Mouse (Mus musculus): Measurements from ENCODE around the gene Grid2. TPM values are rescaled to one million over a fixed set of nuclear protein-coding genes. Genes with fewer than 3 reads are reported as not detected.

Grid2 gene
- polyA plus RNA-seq, 1 experiment from 2014 or later: 0.31 TPM

- H3K27ac ChIP-seq (replicated peaks; ENCODE audit: low read depth, low read length): no peak overlapping the region
- no peaks in the 10 kb centered on the region for H3K9me3 ChIP-seq (replicated peaks; ENCODE audit: control insufficient read depth, low read length)
- no peak overlapping the region for H3K4me3 ChIP-seq (ENCODE audit: low read depth, low read length)
- no peak for DNase-seq (ENCODE audit: low spot score)
- H3K4me1 ChIP-seq (ENCODE audit: control insufficient read depth, insufficient read depth, low read length): no peaks in the 10 kb centered on the region
- no peaks in the 10 kb centered on the region for H3K27me3 ChIP-seq (ENCODE audit: control insufficient read depth, insufficient read depth, low read length)
- ATAC-seq (replicated peaks; ENCODE audit: insufficient number of reproducible peaks, low FRiP score, low TSS enrichment, low read depth): no peak
- no peak overlapping the region for H3K9ac ChIP-seq (replicated peaks; ENCODE audit: low read length)
- H3K36me3 ChIP-seq (replicated peaks; ENCODE audit: control insufficient read depth, insufficient read depth, low read depth, low read length): no peaks in the 10 kb centered on the region
- WGBS: 89% methylated on average over 4 of the region's 4 CpGs
- H3K4me2 ChIP-seq (ENCODE audit: low read depth, low read length): no peak overlapping the region
Observed at GRCm38 (mm10) chr6:64398413-64399098, 1142.9 kb downstream of the Grid2 start.

DNA sequence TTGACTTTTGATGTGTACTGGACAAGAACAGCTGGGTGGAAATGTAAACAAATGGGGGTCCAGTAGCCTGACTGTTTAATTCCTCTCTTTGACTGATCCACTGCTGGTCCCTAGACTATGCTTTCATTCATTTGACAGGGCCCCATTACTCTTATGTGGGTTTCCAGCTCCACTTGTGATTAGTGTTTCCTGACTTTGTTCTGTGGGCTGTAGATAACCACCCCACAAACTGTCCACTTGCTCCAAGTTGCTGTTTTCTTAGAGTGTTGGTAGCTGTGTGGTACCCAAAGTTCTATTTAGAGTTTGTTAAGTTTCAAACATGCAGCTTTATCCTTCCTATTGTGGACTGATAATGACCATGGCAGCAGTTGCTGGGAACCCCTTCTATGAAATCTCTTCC lies 1172.0 kb downstream of the Grid2 start:
- no peaks in the 10 kb centered on the region for H3K36me3 ChIP-seq (replicated peaks; ENCODE audit: control insufficient read depth, insufficient read depth, low read depth, low read length)
- no peak overlapping the region for H3K4me2 ChIP-seq (ENCODE audit: low read depth, low read length)
- H3K27ac ChIP-seq (replicated peaks; ENCODE audit: low read depth, low read length): no peak overlapping the region
- H3K27me3 ChIP-seq (ENCODE audit: control insufficient read depth, insufficient read depth, low read length): no peaks in the 10 kb centered on the region
- H3K4me1 ChIP-seq (ENCODE audit: control insufficient read depth, insufficient read depth, low read length): no peaks in the 10 kb centered on the region
- ATAC-seq (replicated peaks; ENCODE audit: insufficient number of reproducible peaks, low FRiP score, low TSS enrichment, low read depth) (no peak), DNase-seq (ENCODE audit: low spot score) (no peak)
- no peak overlapping the region for H3K9ac ChIP-seq (replicated peaks; ENCODE audit: low read length)
- H3K9me3 ChIP-seq (replicated peaks; ENCODE audit: control insufficient read depth, low read length): no peaks in the 10 kb centered on the region
- no peak overlapping the region for H3K4me3 ChIP-seq (ENCODE audit: low read depth, low read length)

GRCm38 (mm10) chr6:64428898-64429297 lies 1173.2 kb downstream of the Grid2 start:
- H3K4me2 ChIP-seq (ENCODE audit: low read depth, low read length): no peak overlapping the region
- no peaks in the 10 kb centered on the region for H3K9me3 ChIP-seq (replicated peaks; ENCODE audit: control insufficient read depth, low read length)
- H3K4me1 ChIP-seq (ENCODE audit: control insufficient read depth, insufficient read depth, low read length): no peaks in the 10 kb centered on the region
- H3K36me3 ChIP-seq (replicated peaks; ENCODE audit: control insufficient read depth, insufficient read depth, low read depth, low read length): no peaks in the 10 kb centered on the region
- WGBS: 63% methylated on average over 1 of the region's 1 CpGs
- DNase-seq (ENCODE audit: low spot score): no peak
- no peaks in the 10 kb centered on the region for H3K27me3 ChIP-seq (ENCODE audit: control insufficient read depth, insufficient read depth, low read length)
- no peak overlapping the region for H3K27ac ChIP-seq (replicated peaks; ENCODE audit: low read depth, low read length)
- H3K9ac ChIP-seq (replicated peaks; ENCODE audit: low read length): no peak overlapping the region
- H3K4me3 ChIP-seq (ENCODE audit: low read depth, low read length): no peak overlapping the region
- ATAC-seq (replicated peaks; ENCODE audit: insufficient number of reproducible peaks, low FRiP score, low TSS enrichment, low read depth): no peak

GRCm38 (mm10) chr6:64448127-64448526 lies 1192.5 kb downstream of the Grid2 start:
- Histone ChIP-seq H3K4me2 (ENCODE audit: low read depth, low read length) (no peak overlapping the region), H3K4me3 (ENCODE audit: low read depth, low read length) (no peak overlapping the region), H3K9me3 (replicated peaks; ENCODE audit: control insufficient read depth, low read length) (no peaks in the 10 kb centered on the region), H3K27me3 (ENCODE audit: control insufficient read depth, insufficient read depth, low read length) (no peaks in the 10 kb centered on the region), H3K9ac (replicated peaks; ENCODE audit: low read length) (no peak overlapping the region), H3K27ac (replicated peaks; ENCODE audit: low read depth, low read length) (no peak overlapping the region), H3K4me1 (ENCODE audit: control insufficient read depth, insufficient read depth, low read length) (no peaks in the 10 kb centered on the region), H3K36me3 (replicated peaks; ENCODE audit: control insufficient read depth, insufficient read depth, low read depth, low read length) (no peaks in the 10 kb centered on the region)
- 84% methylated on average over 5 of the region's 5 CpGs for WGBS
- DNase-seq (ENCODE audit: low spot score): no peak
- no peak for ATAC-seq (replicated peaks; ENCODE audit: insufficient number of reproducible peaks, low FRiP score, low TSS enrichment, low read depth)

- no peak for DNase-seq (ENCODE audit: low spot score)
Observed at GRCm38 (mm10) chr6:64448864-64449355, 1193.2 kb downstream of the Grid2 start.

DNA sequence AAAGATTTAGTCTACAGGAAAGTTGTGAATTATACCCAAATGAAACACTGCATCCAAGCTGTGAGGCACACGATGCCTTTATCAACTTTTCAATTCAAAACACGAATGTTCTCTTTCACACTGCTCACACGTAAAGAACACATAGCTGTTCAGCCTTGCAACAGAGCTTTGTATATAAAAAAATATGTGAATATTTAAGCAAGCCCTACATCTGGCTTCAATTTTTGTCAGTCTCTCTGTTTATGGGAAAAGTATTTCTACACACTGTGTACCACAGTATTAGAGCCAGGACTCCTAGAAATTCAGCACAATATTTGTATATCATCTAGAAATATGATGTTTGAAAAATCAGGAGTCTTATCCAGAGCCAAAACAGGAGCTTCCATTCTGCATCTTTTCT lies 1195.1 kb downstream of the Grid2 start:
- Histone ChIP-seq H3K4me2 (ENCODE audit: low read depth, low read length) (no peak overlapping the region), H3K9me3 (replicated peaks; ENCODE audit: control insufficient read depth, low read length) (no peaks in the 10 kb centered on the region), H3K4me1 (ENCODE audit: control insufficient read depth, insufficient read depth, low read length) (no peaks in the 10 kb centered on the region)

More at GRCm38 (mm10) chr6:64448864-64449355, 1193.2 kb downstream of the Grid2 start:
- Histone ChIP-seq H3K9ac (replicated peaks; ENCODE audit: low read length) (no peak overlapping the region), H3K9me3 (replicated peaks; ENCODE audit: control insufficient read depth, low read length) (no peaks in the 10 kb centered on the region), H3K4me3 (ENCODE audit: low read depth, low read length) (no peak overlapping the region), H3K27ac (replicated peaks; ENCODE audit: low read depth, low read length) (no peak overlapping the region), H3K36me3 (replicated peaks; ENCODE audit: control insufficient read depth, insufficient read depth, low read depth, low read length) (no peaks in the 10 kb centered on the region), H3K4me2 (ENCODE audit: low read depth, low read length) (no peak overlapping the region), H3K4me1 (ENCODE audit: control insufficient read depth, insufficient read depth, low read length) (no peaks in the 10 kb centered on the region), H3K27me3 (ENCODE audit: control insufficient read depth, insufficient read depth, low read length) (no peaks in the 10 kb centered on the region)
- WGBS: 81% methylated on average over 4 of the region's 4 CpGs
- ATAC-seq (replicated peaks; ENCODE audit: insufficient number of reproducible peaks, low FRiP score, low TSS enrichment, low read depth): no peak

DNA sequence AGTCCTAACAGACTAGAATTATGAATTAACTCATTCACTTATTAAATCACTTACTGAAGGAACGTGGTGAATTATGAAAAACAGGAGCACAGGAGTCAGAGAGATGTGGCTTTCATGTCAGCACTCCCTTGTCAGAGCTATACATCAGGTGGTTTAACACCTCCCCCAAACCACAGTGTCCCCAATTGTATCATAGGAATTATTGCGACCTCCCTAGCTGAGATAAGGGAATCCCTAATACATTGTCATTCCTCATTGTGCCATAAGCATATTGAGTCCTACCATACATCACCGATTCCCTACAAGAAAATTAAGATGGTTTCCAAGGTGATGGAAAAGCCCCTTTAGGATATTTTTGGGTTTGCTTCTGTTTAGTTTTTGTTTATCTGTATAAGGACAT lies 1224.2 kb downstream of the Grid2 start:
- no peaks in the 10 kb centered on the region for H3K36me3 ChIP-seq (replicated peaks; ENCODE audit: control insufficient read depth, insufficient read depth, low read depth, low read length)
- no peak overlapping the region for H3K4me2 ChIP-seq (ENCODE audit: low read depth, low read length)
- no peak for ATAC-seq (replicated peaks; ENCODE audit: insufficient number of reproducible peaks, low FRiP score, low TSS enrichment, low read depth)
- H3K9ac ChIP-seq (replicated peaks; ENCODE audit: low read length): no peak overlapping the region
- H3K27me3 ChIP-seq (ENCODE audit: control insufficient read depth, insufficient read depth, low read length): no peaks in the 10 kb centered on the region
- no peak for DNase-seq (ENCODE audit: low spot score)
- no peaks in the 10 kb centered on the region for H3K9me3 ChIP-seq (replicated peaks; ENCODE audit: control insufficient read depth, low read length)
- no peaks in the 10 kb centered on the region for H3K4me1 ChIP-seq (ENCODE audit: control insufficient read depth, insufficient read depth, low read length)
- H3K4me3 ChIP-seq (ENCODE audit: low read depth, low read length): no peak overlapping the region
- WGBS: 86% methylated on average over 3 of the region's 3 CpGs
- H3K27ac ChIP-seq (replicated peaks; ENCODE audit: low read depth, low read length): no peak overlapping the region

More for the DNA sequence above, 1195.1 kb downstream of the Grid2 start:
- Histone ChIP-seq H3K36me3 (replicated peaks; ENCODE audit: control insufficient read depth, insufficient read depth, low read depth, low read length) (no peaks in the 10 kb centered on the region), H3K27me3 (ENCODE audit: control insufficient read depth, insufficient read depth, low read length) (no peaks in the 10 kb centered on the region), H3K9ac (replicated peaks; ENCODE audit: low read length) (no peak overlapping the region), H3K4me3 (ENCODE audit: low read depth, low read length) (no peak overlapping the region), H3K27ac (replicated peaks; ENCODE audit: low read depth, low read length) (no peak overlapping the region)
- no peak for ATAC-seq (replicated peaks; ENCODE audit: insufficient number of reproducible peaks, low FRiP score, low TSS enrichment, low read depth)
- DNase-seq (ENCODE audit: low spot score): no peak
- 92% methylated on average over 3 of the region's 3 CpGs for WGBS

GRCm38 (mm10) chr6:64480592-64480991 lies 1224.9 kb downstream of the Grid2 start:
- H3K4me2 ChIP-seq (ENCODE audit: low read depth, low read length): no peak overlapping the region
- WGBS: 73% methylated on average over 2 of the region's 2 CpGs

More at GRCm38 (mm10) chr6:64480592-64480991, 1224.9 kb downstream of the Grid2 start:
- DNase-seq (ENCODE audit: low spot score): no peak
- H3K9me3 ChIP-seq (replicated peaks; ENCODE audit: control insufficient read depth, low read length): no peaks in the 10 kb centered on the region
- H3K36me3 ChIP-seq (replicated peaks; ENCODE audit: control insufficient read depth, insufficient read depth, low read depth, low read length): no peaks in the 10 kb centered on the region
- no peak overlapping the region for H3K27ac ChIP-seq (replicated peaks; ENCODE audit: low read depth, low read length)
- H3K9ac ChIP-seq (replicated peaks; ENCODE audit: low read length): no peak overlapping the region
- no peaks in the 10 kb centered on the region for H3K4me1 ChIP-seq (ENCODE audit: control insufficient read depth, insufficient read depth, low read length)
- H3K4me3 ChIP-seq (ENCODE audit: low read depth, low read length): no peak overlapping the region
- H3K27me3 ChIP-seq (ENCODE audit: control insufficient read depth, insufficient read depth, low read length): no peaks in the 10 kb centered on the region
- no peak for ATAC-seq (replicated peaks; ENCODE audit: insufficient number of reproducible peaks, low FRiP score, low TSS enrichment, low read depth)
